Mouse (Mus musculus) heart, embryonic 12.5 days (tissue): ENCODE measurements around the gene Eef2k. TPM values are rescaled to one million over a fixed set of nuclear protein-coding genes. Genes with fewer than 3 reads are reported as not detected.

Experiments
- ATAC-seq: fragments of 200-750 bp; cut with Nextera tagmentation; 2 replicates; pipeline ENCODE4 v1.8.0; 2017; ENCODE audit warnings: moderate TSS enrichment, moderate library complexity; ENCODE audit not compliant: insufficient number of reproducible peaks, low FRiP score
- H3K27ac ChIP-seq: fragments of 300-500 bp; sonication (generic); 2 replicates; pipeline ENCODE4 v1.5.1; 2016; ENCODE audit warnings: mild to moderate bottlenecking, moderate library complexity; ENCODE audit not compliant: poor library complexity, severe bottlenecking
- H3K27me3 ChIP-seq: fragments of 300-500 bp; sonication (generic); replicated peaks from 2 replicates; pipeline ENCODE4 v1.6.1; 2016; ENCODE audit warnings: mild to moderate bottlenecking, moderate library complexity
- H3K36me3 ChIP-seq: fragments of 300-500 bp; sonication (generic); 2 replicates; pipeline ENCODE4 v1.6.1; 2016; ENCODE audit warnings: mild to moderate bottlenecking, moderate library complexity
- H3K4me1 ChIP-seq: fragments of 300-500 bp; sonication (generic); replicated peaks from 2 replicates; pipeline ENCODE4 v1.6.1; 2016; ENCODE audit warnings: mild to moderate bottlenecking
- H3K4me2 ChIP-seq: fragments of 300-500 bp; sonication (generic); 2 replicates; pipeline ENCODE4 v1.6.1; 2016; ENCODE audit warnings: mild to moderate bottlenecking, moderate library complexity
- H3K4me3 ChIP-seq: fragments of 300-500 bp; sonication (generic); 2 replicates; pipeline ENCODE4 v1.5.1; 2016; ENCODE audit warnings: mild to moderate bottlenecking
- H3K9ac ChIP-seq: fragments of 300-500 bp; sonication (generic); 2 replicates; pipeline ENCODE4 v1.6.1; 2016; ENCODE audit warnings: mild to moderate bottlenecking, moderate library complexity
- H3K9me3 ChIP-seq: fragments of 300-500 bp; sonication (generic); replicated peaks from 2 replicates; pipeline ENCODE4 v1.6.1; 2016; ENCODE audit warnings: mild to moderate bottlenecking, moderate library complexity
- WGBS: fragments of 180-500 bp; shearing (Covaris S2); methylation state at CpG from one replicate; pipeline ENCODE4 v1.1.7; 2016; 5-methylcytosine and 5-hydroxymethylcytosine counted together
- polyA plus RNA-seq: library from polyadenylated mRNA; unstranded; fragments of >200 nt; fragmentation: Nextera tagmentation; extraction: Ambion mirVana; gene quantifications from 2 replicates; pipeline ENCODE4 v1.2.1, GENCODE M21; 2016

The Eef2k gene
- polyA plus RNA-seq, 1 experiment from 2014 or later, result 14.9 TPM

GRCm38 (mm10) chr7:120867720-120868119 lies 25.1 kb downstream of the Eef2k start:
- Histone ChIP-seq H3K4me3 (no peak overlapping the region), H3K27me3 (no peaks in the 10 kb centered on the region), H3K9ac (no peak overlapping the region), H3K9me3 (no peaks in the 10 kb centered on the region), H3K4me2 (no peak overlapping the region), H3K36me3 (no peaks in the 10 kb centered on the region), H3K4me1 (peaks cover 75% of the 10 kb centered on the region), H3K27ac (no peak overlapping the region)
- WGBS, result 71% methylated on average over 1 of the region's 1 CpGs
- ATAC-seq, result no peak

GRCm38 (mm10) chr7:120869883-120870282 lies 27.3 kb downstream of the Eef2k start:
- no peaks in the 10 kb centered on the region for H3K36me3 ChIP-seq
- no peaks in the 10 kb centered on the region for H3K27me3 ChIP-seq
- ATAC-seq, result no peak
- 38% methylated on average over 5 of the region's 5 CpGs for WGBS
- H3K4me1 ChIP-seq, result peaks cover 57% of the 10 kb centered on the region
- no peaks in the 10 kb centered on the region for H3K9me3 ChIP-seq
- 0 out of 2 replicates have a peak overlapping the region, but pooled peaks have one; percentile 37 for H3K9ac ChIP-seq
- no peak overlapping the region for H3K4me3 ChIP-seq
- peak overlapping the region; percentile 24; the same call in 1 of the 2 replicates for H3K4me2 ChIP-seq
- H3K27ac ChIP-seq, result peak overlapping the region; percentile 50; the same call in 1 of the 2 replicates

- Histone ChIP-seq H3K36me3 (no peaks in the 10 kb centered on the region), H3K27ac (peak overlapping the region; percentile 50), H3K9ac (no peak overlapping the region), H3K9me3 (no peaks in the 10 kb centered on the region), H3K27me3 (no peaks in the 10 kb centered on the region), H3K4me2 (no peak overlapping the region), H3K4me1 (peaks cover 58% of the 10 kb centered on the region), H3K4me3 (no peak overlapping the region)
- no peak for ATAC-seq
- WGBS, result 49% methylated on average over 5 of the region's 5 CpGs
These were observed 27.9 kb downstream of the Eef2k start for GRCm38 (mm10) chr7:120870431-120871008.

- Histone ChIP-seq H3K36me3 (no peaks in the 10 kb centered on the region), H3K4me3 (no peak overlapping the region), H3K27ac (no peak overlapping the region), H3K4me2 (no peak overlapping the region), H3K9me3 (no peaks in the 10 kb centered on the region), H3K27me3 (no peaks in the 10 kb centered on the region), H3K9ac (no peak overlapping the region), H3K4me1 (peaks cover 40% of the 10 kb centered on the region)
- ATAC-seq, result no peak
- 83% methylated on average over 12 of the region's 12 CpGs for WGBS
These were observed 30.5 kb downstream of the Eef2k start for GRCm38 (mm10) chr7:120873083-120873482.

GRCm38 (mm10) chr7:120874021-120874420 lies 31.4 kb downstream of the Eef2k start:
- no peak for ATAC-seq
- peaks cover 36% of the 10 kb centered on the region for H3K4me1 ChIP-seq
- 88% methylated on average over 3 of the region's 3 CpGs for WGBS

GRCm38 (mm10) chr7:120874764-120875539 lies 32.3 kb downstream of the Eef2k start:
- Histone ChIP-seq H3K9me3 (no peaks in the 10 kb centered on the region), H3K4me3 (no peak overlapping the region), H3K4me2 (no peak overlapping the region), H3K9ac (no peak overlapping the region; the same call in 1 of the 2 replicates), H3K27me3 (no peaks in the 10 kb centered on the region), H3K4me1 (peaks cover 30% of the 10 kb centered on the region), H3K27ac (peak overlapping the region; percentile 18; the same call in 1 of the 2 replicates), H3K36me3 (no peaks in the 10 kb centered on the region)
- peak; percentile 87 for ATAC-seq
- 37% methylated on average over 7 of the region's 7 CpGs for WGBS

More at GRCm38 (mm10) chr7:120874021-120874420, 31.4 kb downstream of the Eef2k start:
- Histone ChIP-seq H3K27ac (no peak overlapping the region), H3K9ac (no peak overlapping the region), H3K27me3 (no peaks in the 10 kb centered on the region), H3K9me3 (no peaks in the 10 kb centered on the region), H3K4me2 (no peak overlapping the region), H3K4me3 (no peak overlapping the region), H3K36me3 (no peaks in the 10 kb centered on the region)

GRCm38 (mm10) chr7:120875540-120876388 lies 33.1 kb downstream of the Eef2k start:
- ATAC-seq, result peak; percentile 61; the same call in 1 of the 2 replicates
- 52% methylated on average over 3 of the region's 3 CpGs for WGBS
- H3K9me3 ChIP-seq, result no peaks in the 10 kb centered on the region

GRCm38 (mm10) chr7:120878271-120878670 lies 35.6 kb downstream of the Eef2k start:
- no peak overlapping the region for H3K4me2 ChIP-seq
- H3K27ac ChIP-seq, result no peak overlapping the region
- H3K27me3 ChIP-seq, result no peaks in the 10 kb centered on the region
- H3K4me1 ChIP-seq, result peaks cover 19% of the 10 kb centered on the region
- no peak overlapping the region for H3K4me3 ChIP-seq
- no peaks in the 10 kb centered on the region for H3K9me3 ChIP-seq
- H3K9ac ChIP-seq, result no peak overlapping the region
- 63% methylated on average over 6 of the region's 6 CpGs for WGBS
- peaks cover 8% of the 10 kb centered on the region; the same call in 1 of the 2 replicates for H3K36me3 ChIP-seq
- ATAC-seq, result no peak

More at GRCm38 (mm10) chr7:120875540-120876388, 33.1 kb downstream of the Eef2k start:
- Histone ChIP-seq H3K4me1 (peaks cover 25% of the 10 kb centered on the region), H3K27ac (peak overlapping the region; percentile 18; the same call in 1 of the 2 replicates), H3K36me3 (peaks cover 7% of the 10 kb centered on the region; the same call in 1 of the 2 replicates), H3K9ac (no peak overlapping the region; the same call in 1 of the 2 replicates), H3K4me3 (no peak overlapping the region), H3K27me3 (no peaks in the 10 kb centered on the region), H3K4me2 (no peak overlapping the region)

- Histone ChIP-seq H3K4me3 (no peak overlapping the region), H3K4me2 (no peak overlapping the region), H3K27me3 (no peaks in the 10 kb centered on the region), H3K9ac (no peak overlapping the region), H3K27ac (no peak overlapping the region), H3K4me1 (peaks cover 16% of the 10 kb centered on the region), H3K9me3 (0 out of 2 replicates have a peak, but pooled peaks cover 2% of the 10 kb centered on the region), H3K36me3 (peaks cover 23% of the 10 kb centered on the region)
- no peak for ATAC-seq
- WGBS, result 86% methylated on average over 3 of the region's 3 CpGs
These were observed 37.3 kb downstream of the Eef2k start for GRCm38 (mm10) chr7:120879972-120880371.

- Histone ChIP-seq H3K27ac (no peak overlapping the region), H3K9me3 (0 out of 2 replicates have a peak, but pooled peaks cover 2% of the 10 kb centered on the region), H3K4me3 (no peak overlapping the region), H3K4me2 (no peak overlapping the region), H3K27me3 (no peaks in the 10 kb centered on the region), H3K9ac (no peak overlapping the region), H3K4me1 (peaks cover 8% of the 10 kb centered on the region), H3K36me3 (peaks cover 29% of the 10 kb centered on the region)
- WGBS, result 96% methylated on average over 4 of the region's 4 CpGs
- no peak for ATAC-seq
These were observed 38.1 kb downstream of the Eef2k start for GRCm38 (mm10) chr7:120880770-120881169.
